Mouse (Mus musculus): ENCODE results near the gene Dock9. TPM values are rescaled to one million over a fixed set of nuclear protein-coding genes. Genes with fewer than 3 reads are reported as not detected.

The Dock9 gene
- polyA plus RNA-seq, 1 experiment from 2014 or later: 15.8 TPM

GRCm38 (mm10) chr14:121617645-121618390, 179.8 kb downstream of the Dock9 start:
- Histone ChIP-seq H3K4me2 (ENCODE audit: low read length) (no peak overlapping the region), H3K36me3 (ENCODE audit: control insufficient read depth, insufficient read depth) (peaks cover 4% of the 10 kb centered on the region; the same call in 1 of the 2 replicates), H3K4me1 (replicated peaks; ENCODE audit: control insufficient read depth, insufficient read depth, low read length) (peaks cover 16% of the 10 kb centered on the region), H3K9ac (replicated peaks; ENCODE audit: low read depth, low read length) (no peak overlapping the region), H3K27ac (ENCODE audit: low read length) (peak overlapping the region; percentile 15; the same call in 1 of the 2 replicates), H3K9me3 (ENCODE audit: control insufficient read depth, low read length) (no peaks in the 10 kb centered on the region), H3K4me3 (replicated peaks; ENCODE audit: low read length) (no peak overlapping the region), H3K27me3 (replicated peaks; ENCODE audit: control insufficient read depth, insufficient read depth, low read length) (no peaks in the 10 kb centered on the region)
- 50% methylated on average over 4 of the region's 4 CpGs for WGBS
- peak; percentile 94 for ATAC-seq

GRCm38 (mm10) chr14:121615431-121615830, 182.2 kb downstream of the Dock9 start:
- no peaks in the 10 kb centered on the region for H3K36me3 ChIP-seq (ENCODE audit: control insufficient read depth, insufficient read depth)
- 87% methylated on average over 10 of the region's 10 CpGs for WGBS
- H3K27ac ChIP-seq (ENCODE audit: low read length): no peak overlapping the region
- H3K9me3 ChIP-seq (ENCODE audit: control insufficient read depth, low read length): no peaks in the 10 kb centered on the region
- H3K4me2 ChIP-seq (ENCODE audit: low read length): no peak overlapping the region
- H3K4me1 ChIP-seq (replicated peaks; ENCODE audit: control insufficient read depth, insufficient read depth, low read length): peaks cover 16% of the 10 kb centered on the region
- H3K4me3 ChIP-seq (replicated peaks; ENCODE audit: low read length): no peak overlapping the region
- no peaks in the 10 kb centered on the region for H3K27me3 ChIP-seq (replicated peaks; ENCODE audit: control insufficient read depth, insufficient read depth, low read length)
- H3K9ac ChIP-seq (replicated peaks; ENCODE audit: low read depth, low read length): no peak overlapping the region
- ATAC-seq: no peak

- Histone ChIP-seq H3K4me2 (ENCODE audit: low read length) (no peak overlapping the region), H3K9me3 (ENCODE audit: control insufficient read depth, low read length) (no peaks in the 10 kb centered on the region), H3K4me1 (replicated peaks; ENCODE audit: control insufficient read depth, insufficient read depth, low read length) (peaks cover 16% of the 10 kb centered on the region), H3K27ac (ENCODE audit: low read length) (no peak overlapping the region), H3K9ac (replicated peaks; ENCODE audit: low read depth, low read length) (no peak overlapping the region), H3K27me3 (replicated peaks; ENCODE audit: control insufficient read depth, insufficient read depth, low read length) (no peaks in the 10 kb centered on the region), H3K36me3 (ENCODE audit: control insufficient read depth, insufficient read depth) (no peaks in the 10 kb centered on the region; the same call in 1 of the 2 replicates), H3K4me3 (replicated peaks; ENCODE audit: low read length) (no peak overlapping the region)
- WGBS: 79% methylated on average over 6 of the region's 6 CpGs
- ATAC-seq: no peak
These were observed 183.0 kb downstream of the Dock9 start for GRCm38 (mm10) chr14:121614461-121615170.

- 79% methylated on average over 3 of the region's 3 CpGs for WGBS
- ATAC-seq: no peak
These were observed 184.1 kb downstream of the Dock9 start for GRCm38 (mm10) chr14:121613490-121613889.

GRCm38 (mm10) chr14:121612926-121613325, 184.7 kb downstream of the Dock9 start:
- WGBS: 91% methylated on average over 4 of the region's 4 CpGs
- Histone ChIP-seq H3K9me3 (ENCODE audit: control insufficient read depth, low read length) (no peaks in the 10 kb centered on the region), H3K9ac (replicated peaks; ENCODE audit: low read depth, low read length) (no peak overlapping the region), H3K27ac (ENCODE audit: low read length) (no peak overlapping the region), H3K4me1 (replicated peaks; ENCODE audit: control insufficient read depth, insufficient read depth, low read length) (peaks cover 9% of the 10 kb centered on the region), H3K4me3 (replicated peaks; ENCODE audit: low read length) (no peak overlapping the region), H3K4me2 (ENCODE audit: low read length) (no peak overlapping the region), H3K36me3 (ENCODE audit: control insufficient read depth, insufficient read depth) (no peaks in the 10 kb centered on the region; the same call in 1 of the 2 replicates), H3K27me3 (replicated peaks; ENCODE audit: control insufficient read depth, insufficient read depth, low read length) (no peaks in the 10 kb centered on the region)
- no peak for ATAC-seq

More at GRCm38 (mm10) chr14:121613490-121613889, 184.1 kb downstream of the Dock9 start:
- Histone ChIP-seq H3K27me3 (replicated peaks; ENCODE audit: control insufficient read depth, insufficient read depth, low read length) (no peaks in the 10 kb centered on the region), H3K4me3 (replicated peaks; ENCODE audit: low read length) (no peak overlapping the region), H3K36me3 (ENCODE audit: control insufficient read depth, insufficient read depth) (no peaks in the 10 kb centered on the region; the same call in 1 of the 2 replicates), H3K9me3 (ENCODE audit: control insufficient read depth, low read length) (no peaks in the 10 kb centered on the region), H3K4me2 (ENCODE audit: low read length) (no peak overlapping the region), H3K27ac (ENCODE audit: low read length) (no peak overlapping the region), H3K9ac (replicated peaks; ENCODE audit: low read depth, low read length) (no peak overlapping the region), H3K4me1 (replicated peaks; ENCODE audit: control insufficient read depth, insufficient read depth, low read length) (peaks cover 14% of the 10 kb centered on the region)

GRCm38 (mm10) chr14:121611533-121611932, 186.1 kb downstream of the Dock9 start:
- no peak overlapping the region for H3K9ac ChIP-seq (replicated peaks; ENCODE audit: low read depth, low read length)
- no peaks in the 10 kb centered on the region for H3K27me3 ChIP-seq (replicated peaks; ENCODE audit: control insufficient read depth, insufficient read depth, low read length)
- no peak overlapping the region for H3K4me2 ChIP-seq (ENCODE audit: low read length)
- no peaks in the 10 kb centered on the region; the same call in 1 of the 2 replicates for H3K36me3 ChIP-seq (ENCODE audit: control insufficient read depth, insufficient read depth)
- 70% methylated on average over 4 of the region's 4 CpGs for WGBS
- no peaks in the 10 kb centered on the region for H3K9me3 ChIP-seq (ENCODE audit: control insufficient read depth, low read length)
- no peak overlapping the region for H3K27ac ChIP-seq (ENCODE audit: low read length)
- no peak overlapping the region for H3K4me3 ChIP-seq (replicated peaks; ENCODE audit: low read length)
- peaks cover 3% of the 10 kb centered on the region; the same call in 1 of the 2 replicates for H3K4me1 ChIP-seq (replicated peaks; ENCODE audit: control insufficient read depth, insufficient read depth, low read length)
- no peak for ATAC-seq

- Histone ChIP-seq H3K27ac (ENCODE audit: low read length) (no peak overlapping the region), H3K4me1 (replicated peaks; ENCODE audit: control insufficient read depth, insufficient read depth, low read length) (peaks cover 3% of the 10 kb centered on the region; the same call in 1 of the 2 replicates), H3K4me3 (replicated peaks; ENCODE audit: low read length) (no peak overlapping the region), H3K9me3 (ENCODE audit: control insufficient read depth, low read length) (no peaks in the 10 kb centered on the region), H3K4me2 (ENCODE audit: low read length) (no peak overlapping the region), H3K27me3 (replicated peaks; ENCODE audit: control insufficient read depth, insufficient read depth, low read length) (no peaks in the 10 kb centered on the region), H3K36me3 (ENCODE audit: control insufficient read depth, insufficient read depth) (no peaks in the 10 kb centered on the region; the same call in 1 of the 2 replicates), H3K9ac (replicated peaks; ENCODE audit: low read depth, low read length) (no peak overlapping the region)
- 60% methylated on average over 4 of the region's 4 CpGs for WGBS
- ATAC-seq: no peak
These were observed 186.5 kb downstream of the Dock9 start for GRCm38 (mm10) chr14:121611098-121611497.

GRCm38 (mm10) chr14:121608522-121608921, 189.1 kb downstream of the Dock9 start:
- peaks cover 10% of the 10 kb centered on the region for H3K4me1 ChIP-seq (replicated peaks; ENCODE audit: control insufficient read depth, insufficient read depth, low read length)
- no peaks in the 10 kb centered on the region for H3K9me3 ChIP-seq (ENCODE audit: control insufficient read depth, low read length)
- H3K27me3 ChIP-seq (replicated peaks; ENCODE audit: control insufficient read depth, insufficient read depth, low read length): no peaks in the 10 kb centered on the region
- no peak overlapping the region for H3K9ac ChIP-seq (replicated peaks; ENCODE audit: low read depth, low read length)
- H3K36me3 ChIP-seq (ENCODE audit: control insufficient read depth, insufficient read depth): no peaks in the 10 kb centered on the region; the same call in 1 of the 2 replicates
- no peak for ATAC-seq
- H3K4me3 ChIP-seq (replicated peaks; ENCODE audit: low read length): no peak overlapping the region
- 10% methylated on average over 5 of the region's 5 CpGs for WGBS
- no peak overlapping the region for H3K4me2 ChIP-seq (ENCODE audit: low read length)
- H3K27ac ChIP-seq (ENCODE audit: low read length): no peak overlapping the region

GRCm38 (mm10) chr14:121606433-121606832, 191.2 kb downstream of the Dock9 start:
- 87% methylated on average over 7 of the region's 7 CpGs for WGBS
- no peak for ATAC-seq
- H3K36me3 ChIP-seq (ENCODE audit: control insufficient read depth, insufficient read depth): no peaks in the 10 kb centered on the region; the same call in 1 of the 2 replicates
- H3K27me3 ChIP-seq (replicated peaks; ENCODE audit: control insufficient read depth, insufficient read depth, low read length): no peaks in the 10 kb centered on the region
- H3K4me3 ChIP-seq (replicated peaks; ENCODE audit: low read length): no peak overlapping the region
- H3K9ac ChIP-seq (replicated peaks; ENCODE audit: low read depth, low read length): no peak overlapping the region
- H3K4me1 ChIP-seq (replicated peaks; ENCODE audit: control insufficient read depth, insufficient read depth, low read length): peaks cover 9% of the 10 kb centered on the region
- no peaks in the 10 kb centered on the region for H3K9me3 ChIP-seq (ENCODE audit: control insufficient read depth, low read length)
- no peak overlapping the region for H3K27ac ChIP-seq (ENCODE audit: low read length)
- no peak overlapping the region for H3K4me2 ChIP-seq (ENCODE audit: low read length)

Measured in forebrain, embryonic 16.5 days (tissue).